Mouse (Mus musculus): ENCODE measurements around the gene Efnb3.

Gene Efnb3

GRCm38 (mm10) chr11:69546423-69547053 is 13.5 kb downstream of the Efnb3 start:
- TF ChIP-seq GATA4 (IDR thresholded peaks at IDR 0.05; ENCODE audit: insufficient replicate concordance, low read length), result no peak

GRCm38 (mm10) chr11:69545957-69546356 is 14.0 kb downstream of the Efnb3 start:
- TF ChIP-seq GATA4 (IDR thresholded peaks at IDR 0.05; ENCODE audit: insufficient replicate concordance, low read length), result no peak

- no peak for TF ChIP-seq GATA4 (IDR thresholded peaks at IDR 0.05; ENCODE audit: insufficient replicate concordance, low read length)
Observed at GRCm38 (mm10) chr11:69543598-69543997, 16.4 kb downstream of the Efnb3 start.

- TF ChIP-seq GATA4 (IDR thresholded peaks at IDR 0.05; ENCODE audit: insufficient replicate concordance, low read length), result no peak
Observed at GRCm38 (mm10) chr11:69540700-69541099, 19.3 kb downstream of the Efnb3 start.

- TF ChIP-seq GATA4 (IDR thresholded peaks at IDR 0.05; ENCODE audit: insufficient replicate concordance, low read length), result no peak
Observed at GRCm38 (mm10) chr11:69534990-69535389, 25.0 kb downstream of the Efnb3 start.

GRCm38 (mm10) chr11:69532480-69533150 is 27.4 kb downstream of the Efnb3 start:
- no peak for TF ChIP-seq GATA4 (IDR thresholded peaks at IDR 0.05; ENCODE audit: insufficient replicate concordance, low read length)

GRCm38 (mm10) chr11:69528031-69528390 is 32.0 kb downstream of the Efnb3 start:
- TF ChIP-seq GATA4 (IDR thresholded peaks at IDR 0.05; ENCODE audit: insufficient replicate concordance, low read length), result no peak

- no peak for TF ChIP-seq GATA4 (IDR thresholded peaks at IDR 0.05; ENCODE audit: insufficient replicate concordance, low read length)
Observed at GRCm38 (mm10) chr11:69527098-69528030, 32.6 kb downstream of the Efnb3 start.

- TF ChIP-seq GATA4 (IDR thresholded peaks at IDR 0.05; ENCODE audit: insufficient replicate concordance, low read length), result no peak
Observed at GRCm38 (mm10) chr11:69526631-69527030, 33.4 kb downstream of the Efnb3 start.

- no peak for TF ChIP-seq GATA4 (IDR thresholded peaks at IDR 0.05; ENCODE audit: insufficient replicate concordance, low read length)
Observed at GRCm38 (mm10) chr11:69525661-69526060, 34.3 kb downstream of the Efnb3 start.

- no peak for TF ChIP-seq GATA4 (IDR thresholded peaks at IDR 0.05; ENCODE audit: insufficient replicate concordance, low read length)
Observed at GRCm38 (mm10) chr11:69523651-69524050, 36.4 kb downstream of the Efnb3 start.

GRCm38 (mm10) chr11:69521526-69522149 is 38.4 kb downstream of the Efnb3 start:
- no peak for TF ChIP-seq GATA4 (IDR thresholded peaks at IDR 0.05; ENCODE audit: insufficient replicate concordance, low read length)

- TF ChIP-seq GATA4 (IDR thresholded peaks at IDR 0.05; ENCODE audit: insufficient replicate concordance, low read length), result no peak
Observed at GRCm38 (mm10) chr11:69519976-69520375, 40.0 kb downstream of the Efnb3 start.

- TF ChIP-seq GATA4 (IDR thresholded peaks at IDR 0.05; ENCODE audit: insufficient replicate concordance, low read length), result no peak
Observed at GRCm38 (mm10) chr11:69516661-69517060, 43.3 kb downstream of the Efnb3 start.

- no peak for TF ChIP-seq GATA4 (IDR thresholded peaks at IDR 0.05; ENCODE audit: insufficient replicate concordance, low read length)
Observed at GRCm38 (mm10) chr11:69516151-69516640, 43.8 kb downstream of the Efnb3 start.

All from liver, adult (tissue).